Mouse (Mus musculus) erythroblast, adult 5-6 weeks (primary cell): ENCODE results near the gene Padi2. TPM values are rescaled to one million over a fixed set of nuclear protein-coding genes. Genes with fewer than 3 reads are reported as not detected.

ENCODE experiments used
- ATAC-seq: replicated peaks from 2 replicates; pipeline ENCODE4 v1.8.0; 2016; ENCODE audit warnings: moderate number of reproducible peaks, mild to moderate bottlenecking, moderate TSS enrichment, inconsistent platforms; ENCODE audit not compliant: poor library complexity, low FRiP score, severe bottlenecking
- total RNA-seq, 2 experiments: library from RNA; stranded (forward) in 1 of 2; stranded (reverse) in 1 of 2; fragments of 150-400 nt in 1 of 2; fragments of 200-764, 138-1000 nt in 1 of 2; gene quantifications; 2 replicates each; pipeline versions ENCODE4 v1.2.3 to v1.2.4; 2015 to 2017; ENCODE audit warnings: low replicate concordance in 2 of 2

Gene Padi2
- total RNA-seq, 2 experiments from 2014 or later = 5.1 to 7.1 TPM

- no peak for ATAC-seq
Observed at GRCm38 (mm10) chr4:140916296-140916695, 10.2 kb downstream of the Padi2 start.

GRCm38 (mm10) chr4:140917451-140917850, 11.3 kb downstream of the Padi2 start:
- no peak for ATAC-seq

- ATAC-seq = no peak
Observed at GRCm38 (mm10) chr4:140919974-140920836, 14.1 kb downstream of the Padi2 start.

GRCm38 (mm10) chr4:140922508-140922907, 16.4 kb downstream of the Padi2 start:
- no peak for ATAC-seq

- no peak for ATAC-seq
Observed at GRCm38 (mm10) chr4:140925648-140926047, 19.5 kb downstream of the Padi2 start.

GRCm38 (mm10) chr4:140928349-140928748, 22.2 kb downstream of the Padi2 start:
- ATAC-seq = no peak

- no peak for ATAC-seq
Observed at GRCm38 (mm10) chr4:140929745-140930144, 23.6 kb downstream of the Padi2 start.

- ATAC-seq = no peak
Observed at GRCm38 (mm10) chr4:140930900-140931470, 24.8 kb downstream of the Padi2 start.

- ATAC-seq = no peak
Observed at GRCm38 (mm10) chr4:140935643-140936042, 29.5 kb downstream of the Padi2 start.

- ATAC-seq = no peak
Observed at GRCm38 (mm10) chr4:140944356-140944755, 38.2 kb downstream of the Padi2 start.

GRCm38 (mm10) chr4:140944961-140945442, 38.9 kb downstream of the Padi2 start:
- ATAC-seq = no peak

- no peak for ATAC-seq
Observed at GRCm38 (mm10) chr4:140945571-140945970, 39.4 kb downstream of the Padi2 start.

GRCm38 (mm10) chr4:140946048-140946447, 39.9 kb downstream of the Padi2 start:
- ATAC-seq = no peak

- ATAC-seq = no peak
Observed at GRCm38 (mm10) chr4:140946580-140947205, 40.5 kb downstream of the Padi2 start.

GRCm38 (mm10) chr4:140947487-140948440, 41.6 kb downstream of the Padi2 start:
- ATAC-seq = no peak

GRCm38 (mm10) chr4:140948481-140948880, 42.3 kb downstream of the Padi2 start:
- ATAC-seq = no peak

- no peak for ATAC-seq
Observed at GRCm38 (mm10) chr4:140949052-140949451, 42.9 kb downstream of the Padi2 start.

GRCm38 (mm10) chr4:140949616-140950015, 43.5 kb downstream of the Padi2 start:
- no peak for ATAC-seq

GRCm38 (mm10) chr4:140950574-140950973, 44.4 kb downstream of the Padi2 start:
- no peak for ATAC-seq
